ENCODE assay signal across 21 mouse cellular contexts in genomic region chr17:16753090-16753489, GRCm38 (mm10).
DNase-seq lines count a peak whose midpoint lies in the region; ATAC-seq and TF ChIP-seq lines count a peak whose summit lies in the region.
"Had no signal": no experiment of that assay in that cellular context is flagged by ENCODE, and none has a peak within 500 bp of the region (broad histone marks: within the 10 kb centered on the region; RNA-seq: fewer than 3 reads in every experiment).

No protein-coding gene starts in this region.

- H3K9ac ChIP-seq in hindbrain, embryonic 12.5 days: no peak overlapping the region
- H3K9ac ChIP-seq in midbrain, embryonic 15.5 days: no peak overlapping the region
- H3K9ac ChIP-seq: embryonic facial prominence, embryonic 15.5 days; limb, embryonic 15.5 days; liver, embryonic 14.5 days; lung, embryonic 14.5 days had no signal

- intact Hi-C loops in gastrocnemius, adult 2 months (cut with DNase I): no loop called here

- no peaks in the 10 kb centered on the region for H3K4me1 ChIP-seq in hindbrain, embryonic 12.5 days
- H3K4me1 ChIP-seq in hindbrain, embryonic 10.5 days (replicated peaks): no peaks in the 10 kb centered on the region
- no peaks in the 10 kb centered on the region for H3K4me1 ChIP-seq in midbrain, embryonic 15.5 days
- H3K4me1 ChIP-seq: embryonic facial prominence, embryonic 15.5 days; limb, embryonic 15.5 days had no signal

- ATAC-seq in hindbrain, embryonic 12.5 days (ENCODE audit: low FRiP score): peak; percentile 74
- ATAC-seq in midbrain, embryonic 15.5 days (replicated peaks): peak; percentile 89
- ATAC-seq: intestine, embryonic 16.5 days had no signal

- H3K27me3 ChIP-seq in hindbrain, embryonic 12.5 days: no peaks in the 10 kb centered on the region
- no peaks in the 10 kb centered on the region for H3K27me3 ChIP-seq in hindbrain, embryonic 10.5 days (ENCODE audit: insufficient read depth, poor library complexity, severe bottlenecking)
- no peaks in the 10 kb centered on the region for H3K27me3 ChIP-seq in midbrain, embryonic 15.5 days (replicated peaks)
- H3K27me3 ChIP-seq: embryonic facial prominence, embryonic 15.5 days; limb, embryonic 15.5 days had no signal

- no peak for TF ChIP-seq POLR2A in brain, embryonic 14.5 days (IDR thresholded peaks at IDR 0.05; ENCODE audit: borderline replicate concordance, extremely low read depth, insufficient read depth, insufficient read length, poor library complexity, severe bottlenecking)

- no peaks in the 10 kb centered on the region for H3K9me3 ChIP-seq in hindbrain, embryonic 12.5 days (replicated peaks)
- H3K9me3 ChIP-seq in hindbrain, embryonic 10.5 days: no peaks in the 10 kb centered on the region
- no peaks in the 10 kb centered on the region for H3K9me3 ChIP-seq in midbrain, embryonic 15.5 days
- H3K9me3 ChIP-seq: embryonic facial prominence, embryonic 15.5 days; limb, embryonic 15.5 days had no signal

- WGBS in hindbrain, embryonic 12.5 days: 61% methylated on average over 4 of the region's 4 CpGs
- WGBS in hindbrain, embryonic 10.5 days: 73% methylated on average over 4 of the region's 4 CpGs
- WGBS in midbrain, embryonic 15.5 days: 49% methylated on average over 4 of the region's 4 CpGs

- DNase-seq in hindbrain, embryonic 10.5 days (ENCODE audit: low spot score): no peak
- peak; percentile 1 for DNase-seq in brain, adult 2 months (ENCODE audit: low read depth, low spot score)
- DNase-seq in brain, embryonic 14.5 days (ENCODE audit: low read depth): peak; percentile 68
- no peak for DNase-seq in gastrocnemius, adult 2 months
- DNase-seq in gastrocnemius, adult 8-10 months (ENCODE audit: low spot score in 2 of 2): no peak
- DNase-seq: adrenal gland, adult 8-10 months; cerebellum, adult 2 months; cerebellum, postnatal 36 days; gastrocnemius, postnatal 10 days; kidney, adult 9 months; kidney, postnatal 14 days; left cerebral cortex, postnatal 4 days; lung, embryonic 14.5 days; thymus, postnatal 25 days had no signal

- no peak for TF ChIP-seq CTCF in brain, embryonic 14.5 days (IDR thresholded peaks at IDR 0.05; ENCODE audit: borderline replicate concordance, extremely low read depth, insufficient read depth, insufficient read length)
- TF ChIP-seq CTCF in gastrocnemius, adult 2 months (IDR thresholded peaks at IDR 0.05): no peak

- no peak overlapping the region for H3K4me3 ChIP-seq in hindbrain, embryonic 12.5 days
- no peak overlapping the region for H3K4me3 ChIP-seq in hindbrain, embryonic 10.5 days
- H3K4me3 ChIP-seq in midbrain, embryonic 15.5 days: no peak overlapping the region
- H3K4me3 ChIP-seq in gastrocnemius, adult 2 months: no peak overlapping the region
- H3K4me3 ChIP-seq: embryonic facial prominence, embryonic 15.5 days; limb, embryonic 15.5 days had no signal

- no peak overlapping the region; the same call in 1 of the 2 replicates for H3K27ac ChIP-seq in hindbrain, embryonic 12.5 days
- H3K27ac ChIP-seq in hindbrain, embryonic 10.5 days: no peak overlapping the region
- 0 out of 2 replicates have a peak overlapping the region, but pooled peaks have one; percentile 19 for H3K27ac ChIP-seq in midbrain, embryonic 15.5 days
- H3K27ac ChIP-seq in gastrocnemius, adult 2 months: no peak overlapping the region
- H3K27ac ChIP-seq: embryonic facial prominence, embryonic 15.5 days; limb, embryonic 15.5 days; liver, embryonic 14.5 days had no signal

- no peak overlapping the region for H3K4me2 ChIP-seq in hindbrain, embryonic 12.5 days (replicated peaks)
- no peak overlapping the region for H3K4me2 ChIP-seq in midbrain, embryonic 15.5 days
- H3K4me2 ChIP-seq: embryonic facial prominence, embryonic 15.5 days; heart, embryonic 11.5 days; limb, embryonic 15.5 days; lung, embryonic 14.5 days had no signal

- no peaks in the 10 kb centered on the region for H3K36me3 ChIP-seq in hindbrain, embryonic 12.5 days
- no peaks in the 10 kb centered on the region for H3K36me3 ChIP-seq in hindbrain, embryonic 10.5 days
- no peaks in the 10 kb centered on the region for H3K36me3 ChIP-seq in midbrain, embryonic 15.5 days (replicated peaks)
- H3K36me3 ChIP-seq: embryonic facial prominence, embryonic 15.5 days; limb, embryonic 15.5 days had no signal

Comparison
In these comparisons a context has a peak if more than half of its experiments do, and no peak if none do; other contexts are left out.
1. DNase-seq: peak in brain, adult 2 months (single experiment) and brain, embryonic 14.5 days (single experiment); none in hindbrain, embryonic 10.5 days (single experiment), gastrocnemius, adult 2 months (single experiment) and gastrocnemius, adult 8-10 months (0 of 2).